14 mouse cellular contexts compared by ENCODE assay signal in the genomic region with DNA sequence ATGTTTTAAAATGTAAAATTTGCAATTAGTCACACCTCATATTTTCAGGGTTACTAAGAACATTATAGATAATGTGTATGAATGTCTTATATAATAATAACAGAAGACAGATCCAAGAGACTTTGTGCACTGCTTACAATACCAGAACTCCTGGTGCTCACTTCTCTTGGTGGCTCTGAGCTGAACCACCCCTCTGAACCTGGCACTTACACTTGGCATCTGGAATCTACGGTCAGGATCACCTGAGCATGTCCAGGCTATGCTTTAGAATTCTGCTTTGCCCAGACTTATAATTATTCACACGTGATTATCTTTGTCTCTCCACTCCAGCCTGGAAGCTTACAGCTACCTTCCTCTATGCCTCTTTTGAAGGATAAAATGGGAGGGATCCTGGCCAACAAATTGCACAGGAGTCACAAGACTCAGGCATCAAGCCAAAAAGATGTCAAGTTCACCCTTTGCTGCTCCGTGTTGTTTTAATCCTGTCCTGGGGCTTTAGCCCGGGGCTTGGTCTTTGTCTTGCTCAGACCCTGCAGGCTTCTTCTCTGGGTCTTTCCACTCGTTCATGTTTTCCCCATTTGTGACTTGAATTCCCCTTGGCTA. TPM values are rescaled to one million over a fixed set of nuclear protein-coding genes. Genes with fewer than 3 reads are reported as not detected.
DNase-seq lines count a peak whose midpoint lies in the region; ATAC-seq and TF ChIP-seq lines count a peak whose summit lies in the region.
"Had no signal": no experiment of that assay in that cellular context is flagged by ENCODE, and none has a peak within 500 bp of the region (broad histone marks: within the 10 kb centered on the region; RNA-seq: fewer than 3 reads in every experiment).

No protein-coding gene starts in this region.

- TF ChIP-seq CTCF in lung, embryonic 14.5 days (IDR thresholded peaks at IDR 0.05; ENCODE audit: low read depth) = no peak

- no peak overlapping the region for H3K4me2 ChIP-seq in lung, embryonic 14.5 days
- no peak overlapping the region for H3K4me2 ChIP-seq in neural tube, embryonic 15.5 days
- H3K4me2 ChIP-seq: lung, embryonic 15.5 days; stomach, embryonic 15.5 days had no signal

- ATAC-seq in lung, embryonic 14.5 days (ENCODE audit: insufficient read depth) = no peak
- ATAC-seq in neural tube, embryonic 15.5 days (ENCODE audit: low FRiP score) = no peak
- ATAC-seq: inflammation-experienced regulatory T-cells, adult 6 months had no signal

- WGBS in lung, embryonic 14.5 days = 40% methylated on average over 5 of the region's 5 CpGs
- WGBS in neural tube, embryonic 15.5 days = 56% methylated on average over 5 of the region's 5 CpGs

- DNase-seq in adrenal gland, adult 2 months = peak; percentile 18
- DNase-seq in adrenal gland, adult 8-10 months = no peak
- DNase-seq in heart, postnatal 10 days = peak; percentile 4 to 8
- DNase-seq in heart, adult 8-10 months (ENCODE audit: low spot score) = no peak
- peak; percentile 20 for DNase-seq in lung, embryonic 14.5 days
- DNase-seq in lung, postnatal 25 days (ENCODE audit: low spot score) = no peak
- no peak for DNase-seq in frontal cortex, postnatal 25 days (ENCODE audit: low spot score in 2 of 2)
- DNase-seq: cerebellum, postnatal 14 days had no signal

- H3K4me3 ChIP-seq in lung, embryonic 14.5 days (ENCODE audit: low read depth, low read length) = no peak overlapping the region
- H3K4me3 ChIP-seq in neural tube, embryonic 15.5 days (replicated peaks) = no peak overlapping the region
- H3K4me3 ChIP-seq: lung, embryonic 15.5 days; stomach, embryonic 15.5 days had no signal

- H3K9me3 ChIP-seq in lung, embryonic 14.5 days (ENCODE audit: low read depth, low read length) = no peaks in the 10 kb centered on the region
- no peaks in the 10 kb centered on the region for H3K9me3 ChIP-seq in neural tube, embryonic 15.5 days (replicated peaks)
- H3K9me3 ChIP-seq: lung, embryonic 15.5 days; stomach, embryonic 15.5 days had no signal

- intact Hi-C loops in heart, postnatal 10 days (cut with DNase I) = no loop called here

- no peaks in the 10 kb centered on the region for H3K4me1 ChIP-seq in lung, embryonic 14.5 days (ENCODE audit: insufficient read depth)
- peaks cover 15% of the 10 kb centered on the region for H3K4me1 ChIP-seq in neural tube, embryonic 15.5 days
- H3K4me1 ChIP-seq: lung, embryonic 15.5 days; stomach, embryonic 15.5 days had no signal

- H3K27me3 ChIP-seq in lung, embryonic 14.5 days (ENCODE audit: insufficient read depth, low read length) = no peaks in the 10 kb centered on the region
- H3K27me3 ChIP-seq in neural tube, embryonic 15.5 days (replicated peaks) = no peaks in the 10 kb centered on the region
- H3K27me3 ChIP-seq: CH12.LX; lung, embryonic 15.5 days; stomach, embryonic 15.5 days had no signal

- H3K9ac ChIP-seq in lung, embryonic 14.5 days = no peak overlapping the region
- no peak overlapping the region for H3K9ac ChIP-seq in neural tube, embryonic 15.5 days (replicated peaks)
- H3K9ac ChIP-seq: lung, embryonic 15.5 days; stomach, embryonic 15.5 days had no signal

- no peaks in the 10 kb centered on the region for H3K36me3 ChIP-seq in lung, embryonic 14.5 days (ENCODE audit: insufficient read depth)
- no peaks in the 10 kb centered on the region for H3K36me3 ChIP-seq in neural tube, embryonic 15.5 days
- H3K36me3 ChIP-seq: lung, embryonic 15.5 days; stomach, embryonic 15.5 days had no signal

- H3K27ac ChIP-seq in lung, embryonic 14.5 days (ENCODE audit: low read depth) = no peak overlapping the region
- peak overlapping the region; percentile 46 for H3K27ac ChIP-seq in neural tube, embryonic 15.5 days (replicated peaks)
- H3K27ac ChIP-seq: lung, embryonic 15.5 days; stomach, embryonic 15.5 days had no signal

RNA-seq across cellular contexts. Expression of a gene that starts 51.8 kb away (rescaled TPM):
- not detected for total RNA-seq in adrenal gland, adult 2 months (2021)
- not detected in 2 replicates for polyA plus RNA-seq in adrenal gland, adult 2 months (2012; rRNA removed)
- under 1 TPM in 1 of 4 experiments, not detected in 3; 0.13 TPM for total RNA-seq in adrenal gland, adult 8-10 months (2022)
- total RNA-seq in heart, postnatal 10 days (2021) = 1 to 10 TPM; 1.2 to 1.7 TPM
- total RNA-seq in heart, adult 8-10 months (2022) = under 1 TPM; 0.06 to 0.14 (median 0.11) TPM
- polyA plus RNA-seq in lung, embryonic 14.5 days (2014; fragmentation: Nextera tagmentation; extraction: Ambion mirVana) = 0.37 and 0.42 TPM in 2 replicates
- polyA plus RNA-seq in neural tube, embryonic 15.5 days (2015; fragmentation: Nextera tagmentation; extraction: Ambion mirVana) = 0.22 and 0.36 TPM in 2 replicates
- total RNA-seq: megakaryocyte, adult 5-6 weeks had no signal
- polyA plus RNA-seq: inflammation-experienced regulatory T-cells, adult 6 months had no signal

Comparison
In these comparisons a context has a peak if more than half of its experiments do, and no peak if none do; other contexts are left out.
1. DNase-seq: peak in adrenal gland, adult 2 months (single experiment), heart, postnatal 10 days (2 of 2) and lung, embryonic 14.5 days (single experiment); none in adrenal gland, adult 8-10 months (single experiment), heart, adult 8-10 months (single experiment), lung, postnatal 25 days (single experiment) and frontal cortex, postnatal 25 days (0 of 2).